Mouse (Mus musculus) limb, embryonic 15.5 days (tissue): Measurements from ENCODE around the gene Slc16a4. TPM values are rescaled to one million over a fixed set of nuclear protein-coding genes. Genes with fewer than 3 reads are reported as not detected.

Experiments used
- ATAC-seq: fragments of 200-750 bp; cut with Nextera tagmentation; 2 replicates; pipeline ENCODE4 v1.8.0; 2017; ENCODE audit warnings: low read depth, moderate TSS enrichment; ENCODE audit not compliant: insufficient number of reproducible peaks, low FRiP score, low TSS enrichment
- H3K27ac ChIP-seq: fragments of 300-500 bp; sonication (generic); 2 replicates; pipeline ENCODE4 v1.5.1; 2015; ENCODE audit warnings: moderate library complexity, mild to moderate bottlenecking, inconsistent platforms
- H3K27me3 ChIP-seq: fragments of 300-500 bp; sonication (generic); 2 replicates; pipeline ENCODE4 v1.6.1; 2015; ENCODE audit warnings: inconsistent platforms
- H3K36me3 ChIP-seq: fragments of 300-500 bp; sonication (generic); 2 replicates; pipeline ENCODE4 v1.6.1; 2015; ENCODE audit warnings: inconsistent platforms
- H3K4me1 ChIP-seq: fragments of 300-500 bp; sonication (generic); 2 replicates; pipeline ENCODE4 v1.6.1; 2015; ENCODE audit warnings: inconsistent platforms
- H3K4me2 ChIP-seq: fragments of 300-500 bp; sonication (generic); 2 replicates; pipeline ENCODE4 v1.6.1; 2015; ENCODE audit warnings: mild to moderate bottlenecking, inconsistent platforms
- H3K4me3 ChIP-seq: fragments of 300-500 bp; sonication (generic); 2 replicates; pipeline ENCODE4 v1.5.1; 2015; ENCODE audit warnings: mild to moderate bottlenecking, inconsistent platforms
- H3K9ac ChIP-seq: fragments of 300-500 bp; sonication (generic); 2 replicates; pipeline ENCODE4 v1.6.1; 2015; ENCODE audit warnings: inconsistent platforms
- H3K9me3 ChIP-seq: fragments of 300-500 bp; sonication (generic); 2 replicates; pipeline ENCODE4 v1.6.1; 2016; ENCODE audit warnings: inconsistent platforms
- WGBS: fragments of 180-500 bp; shearing (Covaris S2); methylation state at CpG from one replicate; pipeline ENCODE4 v1.1.7; 2015; 5-methylcytosine and 5-hydroxymethylcytosine counted together
- polyA plus RNA-seq: library from polyadenylated mRNA; unstranded; fragments of >200 nt; fragmentation: Nextera tagmentation; extraction: Ambion mirVana; gene quantifications from 2 replicates; pipeline ENCODE4 v1.2.1, GENCODE M21; 2015

Slc16a4 gene
- 6.7 and 7.1 TPM in 2 replicates for polyA plus RNA-seq

- Histone ChIP-seq H3K4me2 (peak within 1 kb of the TSS; percentile 37), H3K27ac (peak within 1 kb of the TSS; percentile 85), H3K9me3 (no peaks in the 10 kb centered on the region), H3K36me3 (peaks cover 7% of the 10 kb centered on the region; the same call in 1 of the 2 replicates), H3K4me1 (peaks cover 6% of the 10 kb centered on the region), H3K9ac (no peak within 1 kb of the TSS), H3K27me3 (no peaks in the 10 kb centered on the region), H3K4me3 (peak within 1 kb of the TSS; percentile 15)
- ATAC-seq, result peak; percentile 88
- 17% methylated on average over 9 of the region's 9 CpGs for WGBS
Observed at GRCm38 (mm10) chr3:107290764-107291381, at the start of gene Slc16a4. Gene Slc16a4 (plus strand): TSS chr3:107291230.

- WGBS, result 48% methylated on average over 14 of the region's 14 CpGs
- Histone ChIP-seq H3K9me3 (no peaks in the 10 kb centered on the region), H3K4me2 (no peak overlapping the region), H3K27ac (no peak overlapping the region), H3K9ac (no peak overlapping the region), H3K36me3 (no peaks in the 10 kb centered on the region), H3K27me3 (no peaks in the 10 kb centered on the region), H3K4me1 (peaks cover 5% of the 10 kb centered on the region; the same call in 1 of the 2 replicates), H3K4me3 (no peak overlapping the region)
- no peak for ATAC-seq
Observed at GRCm38 (mm10) chr3:107241389-107242094, 49.5 kb upstream of the Slc16a4 start.

- WGBS, result 74% methylated on average over 6 of the region's 6 CpGs
- no peak for ATAC-seq
- Histone ChIP-seq H3K4me3 (no peak overlapping the region), H3K27ac (no peak overlapping the region), H3K36me3 (no peaks in the 10 kb centered on the region), H3K9me3 (no peaks in the 10 kb centered on the region), H3K4me2 (no peak overlapping the region), H3K4me1 (no peaks in the 10 kb centered on the region), H3K27me3 (no peaks in the 10 kb centered on the region), H3K9ac (no peak overlapping the region)
Observed at GRCm38 (mm10) chr3:107246876-107247275, 44.2 kb upstream of the Slc16a4 start.

- no peak overlapping the region for H3K4me3 ChIP-seq
- H3K36me3 ChIP-seq, result no peaks in the 10 kb centered on the region
- ATAC-seq, result no peak
- no peaks in the 10 kb centered on the region for H3K9me3 ChIP-seq
- WGBS, result 63% methylated on average over 3 of the region's 3 CpGs
- no peak overlapping the region for H3K4me2 ChIP-seq
- no peak overlapping the region for H3K9ac ChIP-seq
- H3K27ac ChIP-seq, result no peak overlapping the region
- no peaks in the 10 kb centered on the region for H3K4me1 ChIP-seq
- no peaks in the 10 kb centered on the region for H3K27me3 ChIP-seq
Observed at GRCm38 (mm10) chr3:107249042-107249441, 42.0 kb upstream of the Slc16a4 start.

- 24% methylated on average over 2 of the region's 2 CpGs for WGBS
- H3K36me3 ChIP-seq, result no peaks in the 10 kb centered on the region
- no peak overlapping the region for H3K4me2 ChIP-seq
- no peak overlapping the region for H3K27ac ChIP-seq
- H3K4me3 ChIP-seq, result no peak overlapping the region
- H3K27me3 ChIP-seq, result no peaks in the 10 kb centered on the region
- H3K4me1 ChIP-seq, result no peaks in the 10 kb centered on the region
- no peak overlapping the region for H3K9ac ChIP-seq
- H3K9me3 ChIP-seq, result no peaks in the 10 kb centered on the region
- no peak for ATAC-seq
Observed at GRCm38 (mm10) chr3:107250320-107250719, 40.7 kb upstream of the Slc16a4 start.

- Histone ChIP-seq H3K27ac (no peak overlapping the region), H3K9me3 (no peaks in the 10 kb centered on the region), H3K27me3 (no peaks in the 10 kb centered on the region), H3K9ac (no peak overlapping the region), H3K4me2 (no peak overlapping the region), H3K36me3 (no peaks in the 10 kb centered on the region), H3K4me1 (no peaks in the 10 kb centered on the region), H3K4me3 (no peak overlapping the region)
- WGBS, result 73% methylated on average over 4 of the region's 4 CpGs
- ATAC-seq, result no peak
Observed at GRCm38 (mm10) chr3:107252035-107252434, 39.0 kb upstream of the Slc16a4 start.

GRCm38 (mm10) chr3:107253925-107254324, 37.1 kb upstream of the Slc16a4 start:
- no peak overlapping the region for H3K4me2 ChIP-seq
- no peaks in the 10 kb centered on the region for H3K36me3 ChIP-seq
- no peak for ATAC-seq
- no peak overlapping the region for H3K4me3 ChIP-seq
- H3K27me3 ChIP-seq, result no peaks in the 10 kb centered on the region
- H3K9ac ChIP-seq, result no peak overlapping the region
- no peak overlapping the region for H3K27ac ChIP-seq
- WGBS, result 72% methylated on average over 5 of the region's 5 CpGs
- H3K4me1 ChIP-seq, result no peaks in the 10 kb centered on the region
- H3K9me3 ChIP-seq, result no peaks in the 10 kb centered on the region

GRCm38 (mm10) chr3:107255992-107256391, 35.0 kb upstream of the Slc16a4 start:
- no peaks in the 10 kb centered on the region for H3K36me3 ChIP-seq
- no peaks in the 10 kb centered on the region for H3K9me3 ChIP-seq
- no peak for ATAC-seq
- H3K27me3 ChIP-seq, result no peaks in the 10 kb centered on the region
- WGBS, result 82% methylated on average over 3 of the region's 3 CpGs
- peaks cover 5% of the 10 kb centered on the region for H3K4me1 ChIP-seq
- no peak overlapping the region for H3K4me3 ChIP-seq
- H3K4me2 ChIP-seq, result no peak overlapping the region
- no peak overlapping the region for H3K27ac ChIP-seq
- H3K9ac ChIP-seq, result no peak overlapping the region

- Histone ChIP-seq H3K27ac (no peak overlapping the region), H3K9me3 (no peaks in the 10 kb centered on the region), H3K9ac (no peak overlapping the region), H3K27me3 (no peaks in the 10 kb centered on the region), H3K36me3 (no peaks in the 10 kb centered on the region), H3K4me3 (no peak overlapping the region), H3K4me2 (no peak overlapping the region), H3K4me1 (peaks cover 10% of the 10 kb centered on the region)
- ATAC-seq, result no peak
- WGBS, result 47% methylated on average over 7 of the region's 7 CpGs
Observed at GRCm38 (mm10) chr3:107256724-107257123, 34.3 kb upstream of the Slc16a4 start.

GRCm38 (mm10) chr3:107257924-107258323, 33.1 kb upstream of the Slc16a4 start:
- no peak overlapping the region for H3K4me3 ChIP-seq
- H3K9me3 ChIP-seq, result no peaks in the 10 kb centered on the region
- no peak for ATAC-seq
- H3K27me3 ChIP-seq, result no peaks in the 10 kb centered on the region
- peaks cover 12% of the 10 kb centered on the region for H3K4me1 ChIP-seq
- no peak overlapping the region for H3K9ac ChIP-seq
- H3K4me2 ChIP-seq, result no peak overlapping the region
- 48% methylated on average over 5 of the region's 5 CpGs for WGBS
- H3K36me3 ChIP-seq, result no peaks in the 10 kb centered on the region
- no peak overlapping the region for H3K27ac ChIP-seq

- Histone ChIP-seq H3K4me3 (no peak overlapping the region), H3K4me2 (no peak overlapping the region), H3K4me1 (peaks cover 12% of the 10 kb centered on the region), H3K9ac (no peak overlapping the region), H3K9me3 (no peaks in the 10 kb centered on the region), H3K27me3 (no peaks in the 10 kb centered on the region), H3K27ac (no peak overlapping the region), H3K36me3 (no peaks in the 10 kb centered on the region)
- no peak for ATAC-seq
- 36% methylated on average over 8 of the region's 8 CpGs for WGBS
Observed at GRCm38 (mm10) chr3:107260956-107261850, 29.8 kb upstream of the Slc16a4 start.

GRCm38 (mm10) chr3:107261851-107262165, 29.2 kb upstream of the Slc16a4 start:
- Histone ChIP-seq H3K9ac (no peak overlapping the region), H3K27me3 (no peaks in the 10 kb centered on the region), H3K4me3 (no peak overlapping the region), H3K27ac (no peak overlapping the region), H3K9me3 (no peaks in the 10 kb centered on the region), H3K36me3 (no peaks in the 10 kb centered on the region), H3K4me1 (peaks cover 12% of the 10 kb centered on the region), H3K4me2 (no peak overlapping the region)
- ATAC-seq, result no peak
- WGBS, result 31% methylated on average over 7 of the region's 7 CpGs
